Mouse (Mus musculus) activated CD4-positive, CD25-positive, alpha-beta regulatory T cell, adult 4 months (primary cell): ENCODE data around the gene Snrpc. TPM values are rescaled to one million over a fixed set of nuclear protein-coding genes. Genes with fewer than 3 reads are reported as not detected.

ENCODE experiments used
- ATAC-seq: one replicate; pipeline ENCODE4 v1.8.0; 2017
- polyA plus RNA-seq, 2 experiments: library from polyadenylated mRNA; unstranded; fragments of 100-300 nt; shearing (Covaris generic); gene quantifications; one replicate each; pipeline ENCODE4 v1.2.1; 2017

The Snrpc gene
- polyA plus RNA-seq, 2 experiments from 2014 or later: 108 to 126 TPM

DNA sequence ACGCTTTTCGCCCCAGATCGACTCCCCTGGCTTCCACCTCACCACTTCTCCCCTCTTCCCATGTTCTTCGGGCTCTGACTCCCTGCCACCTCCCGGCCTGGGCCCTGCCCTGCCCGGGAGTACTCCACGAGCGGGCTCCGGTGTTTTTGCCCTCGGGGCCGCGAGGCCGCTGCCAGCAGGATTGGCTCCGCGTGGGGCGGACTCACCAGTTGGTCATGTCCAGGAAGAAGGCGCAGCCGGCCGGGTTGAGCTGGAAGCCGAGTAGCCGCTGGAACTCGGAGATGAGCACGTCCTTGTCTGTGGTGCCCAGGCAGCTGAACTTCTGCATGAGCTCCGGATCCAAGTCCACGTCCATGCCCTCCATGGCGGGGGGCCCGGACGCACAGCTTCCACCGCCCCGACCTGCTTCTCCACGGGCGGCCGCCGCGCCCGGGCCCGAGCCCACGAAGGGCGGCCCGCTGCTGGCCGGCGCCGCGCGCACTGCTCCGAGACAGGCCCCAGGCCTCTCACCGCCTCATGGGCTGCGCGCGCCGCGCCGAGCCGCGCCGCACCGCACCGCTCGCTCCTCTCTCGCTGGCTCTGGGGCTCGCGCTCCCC lies 17.9 kb upstream of the Snrpc start:
- no peak for ATAC-seq

DNA sequence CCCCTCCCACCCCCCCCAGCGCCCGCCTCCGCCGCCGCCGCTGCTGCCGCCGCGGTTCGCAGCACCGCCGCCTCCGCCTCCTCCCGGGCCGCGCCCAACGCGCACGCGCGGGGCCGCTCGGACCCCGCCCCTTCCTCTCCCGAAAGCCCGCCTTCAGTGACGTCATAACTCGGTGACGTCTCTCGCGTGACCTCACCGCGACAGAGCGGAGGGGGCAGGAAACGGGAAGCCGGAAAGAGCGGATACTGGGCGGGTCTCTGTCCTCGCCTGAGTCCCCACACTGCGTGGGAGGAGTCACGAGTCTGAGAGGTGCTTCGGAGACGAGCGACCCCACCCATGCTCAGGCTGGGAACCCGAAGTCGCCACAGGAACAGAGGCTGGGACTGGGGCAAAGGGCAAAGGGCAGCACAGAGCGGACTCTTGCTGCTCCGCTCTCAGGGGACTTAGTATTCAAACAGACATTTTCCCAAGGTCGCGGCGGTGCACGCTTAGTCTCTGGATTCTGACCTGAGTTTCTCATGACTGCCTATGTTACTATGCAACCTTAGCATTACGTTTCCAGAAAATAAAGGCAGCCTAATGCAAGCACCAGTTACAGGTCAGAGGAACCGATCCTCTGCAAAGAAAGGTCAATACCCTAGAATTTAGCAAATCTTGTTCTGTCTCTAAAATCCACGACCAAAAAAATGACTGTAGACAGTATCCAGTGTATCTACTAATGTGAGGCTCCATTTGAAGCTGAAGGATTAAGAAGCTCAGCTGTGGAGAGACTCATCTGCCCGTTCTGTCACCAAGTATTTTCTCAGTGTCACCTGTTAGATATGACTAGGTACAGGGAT lies 17.2 kb upstream of the Snrpc start, which contains the start of gene D17Wsu92e:
TSS of gene D17Wsu92e (minus strand) at position 81 of the 839 bp plus-strand sequence.
- peak; percentile 89 for ATAC-seq

DNA sequence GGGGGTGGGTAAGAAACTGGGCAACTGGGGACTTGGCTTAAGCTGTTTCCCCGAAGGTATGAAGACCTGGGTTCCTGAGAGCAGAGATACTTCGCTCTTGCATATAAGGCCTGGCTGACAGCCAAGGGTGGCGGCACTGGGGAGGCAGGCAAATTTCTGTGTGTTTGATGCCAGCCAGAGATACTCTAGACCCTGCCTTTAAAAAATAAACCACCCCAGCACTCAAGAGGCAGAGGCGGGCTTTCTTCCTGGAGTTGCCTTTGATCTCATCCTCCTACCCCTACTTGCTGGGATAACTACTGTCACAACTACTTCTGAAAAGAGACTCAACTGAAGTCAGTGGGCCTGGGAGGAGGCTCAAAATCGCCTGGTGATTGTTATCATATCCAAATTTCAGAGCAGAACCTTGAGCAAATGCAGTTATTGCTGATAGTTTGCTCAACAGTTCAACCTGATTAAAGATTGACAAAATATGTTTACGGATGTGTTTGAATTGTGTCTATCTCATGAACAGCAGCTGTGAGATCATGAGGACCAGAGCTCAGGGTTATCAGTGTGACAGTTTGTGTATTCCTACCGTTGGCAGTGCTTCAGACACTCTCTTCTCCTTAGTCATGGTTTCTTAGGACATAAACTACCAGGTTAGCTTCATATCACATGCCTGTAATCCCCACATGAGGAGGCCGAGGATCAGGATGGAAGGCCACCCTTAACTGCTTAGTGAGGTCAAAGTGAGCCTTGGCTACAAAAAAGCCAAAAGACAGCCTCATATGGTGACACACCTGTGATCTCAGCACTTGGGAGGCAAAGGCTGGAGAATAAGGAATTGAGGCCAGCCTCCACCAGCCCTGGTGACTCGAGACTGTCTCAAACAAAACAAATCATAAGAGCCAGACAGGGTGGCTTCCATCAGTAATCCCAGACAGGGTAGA lies 16.3 kb upstream of the Snrpc start:
- no peak for ATAC-seq

DNA sequence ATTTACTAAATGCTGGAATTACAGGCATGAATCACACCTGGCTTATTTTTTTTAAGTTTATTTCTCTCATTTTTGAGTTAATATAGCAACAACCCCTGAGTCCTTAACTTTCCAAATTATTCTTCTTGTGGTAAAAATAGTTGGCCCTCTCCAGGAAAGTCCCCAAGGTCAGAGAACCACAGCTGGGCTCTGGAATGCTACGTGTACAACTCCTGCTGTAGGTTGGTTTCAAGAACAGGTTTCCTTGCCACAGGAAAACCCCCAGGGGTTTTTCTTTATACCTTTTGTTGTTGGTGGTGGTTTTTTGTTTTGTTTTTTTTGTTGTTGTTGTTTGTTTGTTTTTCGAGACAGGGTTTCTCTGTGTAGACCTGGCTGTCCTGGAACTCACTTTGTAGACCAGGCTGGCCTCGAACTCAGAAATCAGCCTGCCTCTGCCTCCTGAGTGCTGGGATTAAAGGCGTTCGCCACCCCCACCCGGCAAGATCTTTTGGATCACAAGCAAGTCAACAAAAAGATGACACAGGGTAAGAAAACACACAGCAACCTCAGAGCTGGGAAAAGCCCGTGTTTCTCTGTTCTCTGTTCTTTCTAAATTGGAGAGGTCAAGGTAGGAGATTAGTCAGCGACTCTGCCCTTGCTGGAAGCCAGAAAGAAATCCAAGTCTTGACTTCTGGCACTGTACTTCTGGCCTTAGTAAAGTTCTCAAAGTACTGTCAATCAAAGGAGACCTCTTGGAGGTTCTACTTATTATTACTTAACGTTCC lies 14.6 kb upstream of the Snrpc start:
- no peak for ATAC-seq

DNA sequence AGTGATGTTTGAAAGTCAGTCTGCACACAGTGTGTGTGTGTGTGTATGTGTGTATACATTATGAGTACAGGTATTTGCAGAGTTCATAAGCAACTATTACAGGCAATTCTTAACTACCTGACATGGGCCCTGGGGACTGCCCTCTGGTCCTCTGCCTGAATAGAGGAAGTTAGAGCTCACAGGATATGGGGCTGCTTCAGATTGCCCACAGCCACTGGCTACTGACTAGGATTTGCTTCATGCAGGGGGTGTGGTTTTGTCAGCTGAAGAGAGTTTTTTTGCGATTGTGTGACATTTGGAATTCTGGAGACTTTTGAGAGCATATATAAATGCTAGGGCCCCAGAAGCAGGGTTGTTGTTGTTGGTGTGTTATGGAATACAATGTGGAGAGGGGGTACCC lies 13.0 kb upstream of the Snrpc start:
- ATAC-seq: no peak

DNA sequence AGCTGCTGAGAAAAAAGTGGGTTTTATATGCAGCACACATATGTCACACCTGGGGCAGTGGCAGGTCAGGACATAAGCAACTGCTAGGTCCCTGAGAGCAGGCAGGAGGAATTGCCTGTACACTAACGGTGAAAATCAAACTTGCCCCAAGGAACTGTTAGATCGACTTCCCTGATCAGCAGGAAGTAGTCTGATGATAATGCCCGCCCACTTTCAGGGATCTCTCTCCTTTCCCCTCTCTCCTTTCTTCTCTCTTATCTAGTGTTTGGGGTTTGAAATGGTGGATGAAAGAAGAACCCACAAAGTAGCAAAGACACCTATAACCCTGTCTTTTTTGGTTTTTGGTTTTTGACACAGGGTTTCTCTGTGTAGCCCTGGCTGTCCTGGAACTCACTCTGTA lies 12.4 kb upstream of the Snrpc start:
- no peak for ATAC-seq

DNA sequence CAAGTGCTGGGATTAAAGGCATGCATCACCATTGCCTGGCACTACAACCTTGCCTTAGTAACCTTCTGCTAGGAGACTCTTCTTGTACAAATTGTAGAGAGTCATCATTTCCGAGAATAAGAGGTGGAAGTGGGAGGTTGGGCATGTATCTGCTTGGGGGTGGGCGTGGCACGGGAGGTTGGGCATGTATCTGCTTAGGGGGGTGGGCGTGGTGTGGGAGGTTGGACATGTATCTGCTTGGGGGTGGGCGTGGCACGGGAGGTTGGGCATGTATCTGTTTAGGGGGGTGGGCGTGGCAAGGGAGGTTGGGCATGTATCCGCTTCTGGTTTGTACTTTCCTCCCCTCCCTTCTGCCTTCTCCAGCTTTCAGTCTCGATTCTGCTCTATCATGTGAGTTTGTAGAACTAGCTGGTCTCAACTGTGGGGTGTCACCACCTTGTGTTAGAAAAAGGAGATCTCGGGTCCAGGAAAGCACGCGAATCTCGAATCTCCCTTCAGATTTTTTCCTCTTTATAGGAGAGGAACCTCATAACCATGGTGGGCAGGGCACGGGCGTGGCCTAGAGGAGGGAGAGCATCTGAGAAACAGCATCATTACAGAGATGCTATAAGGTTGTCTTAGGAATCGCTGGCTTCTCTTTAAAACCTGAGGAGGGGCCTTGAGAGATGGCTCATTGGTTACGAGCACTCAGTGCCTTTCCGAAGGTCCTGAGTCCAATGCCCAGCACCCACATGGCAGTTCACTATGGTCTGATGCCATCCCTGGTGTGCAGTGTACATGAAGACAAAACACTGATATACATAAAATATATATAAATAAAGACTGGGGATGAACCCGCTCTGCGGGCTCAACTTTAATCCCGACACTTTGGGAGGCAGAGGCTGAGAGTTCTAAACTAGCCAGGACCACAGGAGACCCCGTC lies 11.7 kb upstream of the Snrpc start:
- ATAC-seq: peak; percentile 75

DNA sequence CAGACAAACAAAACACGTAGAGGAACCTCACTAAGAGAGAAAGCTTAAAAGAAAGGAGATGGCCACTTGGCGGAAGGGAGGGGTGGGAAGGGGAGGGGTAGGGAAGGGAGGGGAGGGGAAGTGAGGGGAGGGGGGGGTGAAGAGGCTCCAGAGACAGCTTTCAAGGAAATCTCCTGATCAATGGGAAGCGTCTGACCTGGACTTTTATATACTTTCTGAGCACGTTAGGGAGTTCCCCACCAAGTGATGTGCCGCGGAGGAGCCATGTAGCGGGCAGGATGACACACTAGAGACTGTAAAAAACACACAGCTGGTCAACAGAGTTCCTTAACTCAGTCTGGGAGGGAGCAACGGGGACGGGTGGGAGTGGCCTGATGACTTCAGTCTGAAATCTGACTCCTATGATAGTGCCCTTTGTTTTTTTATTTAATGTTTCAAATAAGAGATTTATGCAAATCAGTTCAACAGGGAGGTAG lies 11.0 kb upstream of the Snrpc start:
- ATAC-seq: no peak

DNA sequence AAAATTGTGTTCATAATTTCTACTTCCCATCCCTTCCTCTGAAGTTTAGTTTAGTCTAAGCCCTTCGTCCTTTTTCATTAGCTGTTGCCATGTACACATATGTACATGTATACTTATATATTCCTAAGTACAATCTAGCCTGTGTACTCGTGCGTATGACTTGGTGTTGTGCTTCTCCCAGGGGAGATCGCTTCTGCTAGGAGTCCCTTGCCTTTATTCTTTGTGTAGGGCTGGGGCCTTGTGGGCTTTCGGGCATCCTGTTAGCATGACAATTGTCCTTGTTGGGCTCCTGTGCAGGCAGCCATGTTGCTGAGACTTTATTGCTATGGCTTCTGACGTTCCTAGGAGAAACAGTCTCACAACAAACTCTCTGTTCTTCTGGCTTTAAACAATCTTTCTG lies 10.4 kb upstream of the Snrpc start:
- no peak for ATAC-seq

DNA sequence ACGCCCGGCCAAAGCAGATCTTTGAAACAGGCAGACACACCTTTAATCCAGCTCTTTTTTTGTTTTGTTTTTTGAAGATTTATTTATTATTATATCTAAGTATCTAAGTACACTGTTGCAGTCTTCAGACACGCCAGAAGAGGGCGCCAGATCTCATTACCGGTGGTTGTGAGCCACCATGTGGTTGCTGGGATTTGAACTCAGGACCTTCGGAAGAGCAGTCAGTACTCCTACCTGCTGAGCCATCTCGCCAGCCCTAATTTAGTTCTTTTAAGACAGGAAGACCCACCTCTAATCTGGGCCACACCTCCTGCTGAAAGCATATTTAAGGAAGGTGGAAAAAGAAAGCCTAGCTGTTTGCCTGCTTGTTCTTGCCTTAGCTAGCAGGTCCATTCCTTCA lies 7.5 kb upstream of the Snrpc start:
- no peak for ATAC-seq

DNA sequence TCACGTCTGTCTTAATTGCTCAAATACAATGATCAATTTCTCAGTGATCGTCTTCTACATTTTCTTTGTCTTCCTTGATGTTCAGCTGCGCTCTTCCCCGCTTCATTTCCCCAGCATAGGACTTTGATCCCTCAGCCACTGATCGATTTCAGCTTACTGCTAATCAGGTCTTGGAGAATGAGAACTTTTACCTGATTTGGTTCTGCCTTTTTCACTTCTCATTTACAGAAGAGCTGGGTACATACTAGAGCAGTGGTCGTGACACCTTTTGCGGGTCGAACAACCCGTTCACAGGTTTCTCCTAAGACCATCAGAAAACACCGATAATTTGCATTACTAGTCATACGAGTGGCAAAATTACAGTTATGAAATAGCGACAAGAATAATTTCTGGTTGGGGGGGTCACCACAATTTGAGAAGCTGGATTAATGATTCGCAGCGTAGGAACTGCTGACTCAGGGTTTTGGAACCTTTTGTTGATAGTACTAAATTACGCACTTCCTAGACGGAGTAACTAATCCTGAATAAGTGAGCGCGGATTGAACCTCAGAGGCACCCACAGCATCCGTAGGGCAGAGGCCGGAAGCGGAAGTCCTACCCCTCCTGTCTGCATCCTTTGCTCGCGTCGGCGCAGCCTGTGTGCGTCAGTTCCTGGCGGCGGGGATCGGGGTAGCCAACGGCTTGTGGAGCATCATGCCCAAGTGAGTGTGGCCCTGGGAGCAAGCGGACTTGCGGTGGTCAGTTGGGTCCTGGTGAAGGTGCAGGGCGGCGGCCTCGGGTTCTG lies 1.7 kb downstream of the Snrpc start:
- ATAC-seq: peak; percentile 97

DNA sequence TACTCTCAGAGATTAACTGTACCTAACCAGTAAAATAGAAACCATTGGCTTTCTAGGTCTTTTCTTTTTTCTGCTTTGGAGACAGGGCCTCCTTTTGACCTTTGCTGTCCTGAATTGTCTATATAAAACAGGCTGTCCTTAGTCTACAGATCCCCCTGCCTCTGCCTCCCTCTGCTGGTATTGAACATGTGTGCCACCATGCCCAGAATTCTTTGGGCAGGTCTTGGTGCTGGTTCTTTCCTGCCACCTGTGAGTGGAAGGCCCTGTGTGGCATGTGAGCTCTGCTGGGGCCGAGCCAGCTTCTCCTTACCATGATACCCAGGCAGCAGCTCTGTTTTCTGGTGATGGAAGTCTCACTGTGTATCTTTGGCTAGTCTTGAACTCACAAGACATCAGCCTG lies 10.4 kb downstream of the Snrpc start:
- no peak for ATAC-seq

DNA sequence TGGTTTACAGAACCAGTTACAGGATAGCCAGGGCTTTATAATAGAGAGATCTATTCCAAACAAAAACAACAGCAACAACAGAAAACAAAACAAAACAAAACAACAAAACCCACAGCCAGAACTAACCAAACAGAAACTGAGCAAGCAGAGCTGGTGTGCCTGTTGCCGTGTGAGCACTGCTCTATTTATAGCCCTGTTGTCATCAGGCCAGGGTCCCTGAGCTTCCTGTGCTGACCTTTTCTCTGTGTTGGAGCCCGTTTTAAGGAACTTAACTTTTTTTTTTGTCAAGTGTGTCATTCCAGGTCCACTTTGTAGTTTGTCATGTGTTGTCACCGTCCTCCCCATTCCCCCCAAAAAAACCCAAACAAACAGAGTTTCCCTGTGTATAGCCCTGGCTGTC lies 13.1 kb downstream of the Snrpc start:
- no peak for ATAC-seq

DNA sequence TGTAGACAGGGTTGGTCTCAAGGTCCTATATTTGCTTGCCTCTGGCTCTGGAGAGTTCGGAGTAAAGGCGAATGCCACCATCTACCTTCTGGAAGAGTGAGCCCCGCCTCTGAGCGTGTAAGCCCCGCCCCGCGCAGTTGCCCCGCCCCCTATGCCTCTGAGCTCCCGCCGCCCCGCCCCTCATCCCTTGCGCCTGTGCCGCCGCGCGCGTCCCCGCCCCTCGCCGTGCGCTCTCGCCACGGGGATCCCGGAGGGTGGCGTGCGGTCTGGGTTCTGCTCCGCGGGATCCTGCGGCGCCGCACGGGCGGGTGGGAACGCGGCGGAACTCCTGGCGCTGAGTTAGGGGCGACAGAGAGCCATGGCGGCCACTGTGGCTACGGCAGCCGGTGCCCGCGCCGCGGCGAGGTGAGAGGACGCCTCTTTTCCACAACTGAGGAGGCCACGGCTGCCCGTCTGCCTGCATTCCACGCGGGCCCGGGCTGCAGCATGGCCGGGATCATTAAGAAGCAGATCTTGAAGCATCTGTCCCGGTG lies 18.4 kb downstream of the Snrpc start, which contains the start of gene Uhrf1bp1:
TSS of gene Uhrf1bp1 (plus strand) at position 177 of the 533 bp plus-strand sequence.
- ATAC-seq: peak; percentile 71

DNA sequence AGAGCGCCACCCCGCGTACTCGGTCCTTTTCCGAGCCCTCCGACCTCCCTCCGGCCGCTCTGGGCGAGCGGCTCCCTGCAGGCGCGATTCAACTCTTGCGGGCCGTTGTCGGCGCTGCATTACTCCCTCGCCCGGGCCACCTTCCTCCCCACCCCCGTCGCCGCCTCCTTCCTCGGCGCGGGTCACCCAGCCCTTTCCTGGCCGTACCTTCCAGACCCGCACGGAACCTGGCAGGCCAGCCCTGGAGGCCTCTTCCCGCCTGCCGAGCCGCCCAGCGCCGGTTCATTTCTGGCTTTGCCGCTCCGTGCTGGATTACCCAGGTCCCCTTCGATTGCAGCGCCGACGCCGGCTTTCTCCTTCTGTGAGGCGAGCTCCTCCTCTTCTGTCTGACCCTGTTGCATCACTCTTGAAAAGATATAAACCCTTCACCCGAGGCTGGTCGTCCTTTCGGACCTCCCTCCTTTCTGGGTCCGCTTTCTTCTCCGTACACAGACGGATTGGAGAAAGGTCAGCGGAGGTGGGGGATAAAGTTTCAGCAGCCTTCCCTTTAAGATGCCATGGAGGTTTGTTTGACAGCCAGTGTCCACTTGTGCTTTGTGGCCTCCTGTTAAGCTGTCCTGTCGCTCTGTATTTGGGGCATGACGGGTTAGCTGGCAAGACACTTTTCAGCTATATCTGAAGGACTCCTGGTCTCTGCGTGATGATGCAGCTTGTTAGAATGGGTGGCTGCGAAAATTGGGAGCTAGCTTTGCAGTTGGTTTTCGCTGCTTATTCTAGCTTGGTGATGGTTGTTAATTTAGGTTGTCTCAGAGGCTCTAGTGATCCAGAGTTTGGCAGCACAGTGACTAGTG lies 19.1 kb downstream of the Snrpc start:
- peak; percentile 21 for ATAC-seq

DNA sequence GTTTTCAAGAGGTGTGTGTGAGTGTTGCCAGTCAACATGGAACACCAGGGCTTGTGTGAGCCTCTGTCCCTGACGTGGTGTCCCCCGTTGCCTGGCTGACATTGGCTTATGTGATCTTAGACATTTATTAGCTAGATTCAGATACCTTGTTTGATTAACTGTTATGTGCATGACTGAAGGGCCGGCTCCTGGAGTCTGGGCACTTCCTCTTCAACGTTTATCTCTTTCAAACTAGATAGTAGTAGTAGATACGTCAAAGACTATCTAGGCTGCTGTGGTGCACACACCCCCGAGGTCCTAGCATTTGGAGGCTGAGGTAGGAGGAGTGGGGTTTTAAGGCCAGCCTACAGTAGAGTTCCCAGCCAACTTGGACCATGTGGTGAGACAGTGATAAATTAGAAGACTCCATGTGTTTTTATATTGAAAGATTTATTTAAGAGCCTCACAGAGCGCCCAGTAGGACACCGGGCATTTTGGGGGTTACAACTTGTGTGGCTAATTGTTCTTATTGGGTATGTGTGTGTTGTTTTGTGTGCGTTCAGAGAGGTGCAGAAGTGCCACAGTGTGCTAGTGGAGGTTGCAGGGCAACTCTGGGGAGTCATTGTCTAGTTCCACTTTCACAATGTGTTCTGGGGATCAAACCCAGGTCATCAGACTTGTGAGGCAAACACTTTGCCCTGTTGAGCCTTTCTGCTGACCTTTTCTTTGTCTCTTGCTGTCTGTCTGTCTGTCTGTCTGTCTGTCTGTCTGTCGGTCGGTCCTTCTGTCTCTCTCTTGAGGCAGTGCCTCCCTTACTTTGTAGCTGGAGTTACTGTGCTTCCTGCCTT lies 19.9 kb downstream of the Snrpc start:
- no peak for ATAC-seq

DNA sequence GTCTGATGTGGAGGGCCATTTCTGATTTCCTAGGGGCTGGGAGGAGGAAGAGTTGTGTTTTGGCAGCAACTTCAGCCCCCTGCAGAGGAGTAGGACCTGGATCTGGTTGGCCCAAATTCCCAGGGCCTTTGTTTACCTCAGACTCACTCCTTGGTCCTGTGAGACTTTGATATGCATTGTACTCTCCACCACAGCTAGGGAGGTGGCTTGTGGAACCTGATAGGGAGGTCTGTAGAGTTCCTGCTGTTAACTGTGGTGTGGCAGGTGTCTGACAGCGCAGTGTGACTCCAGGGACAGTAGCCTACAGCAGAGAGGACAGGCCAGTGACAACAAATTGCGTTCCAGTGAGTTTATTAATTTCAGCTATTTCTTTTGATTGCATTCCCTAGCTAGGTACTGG lies 21.2 kb downstream of the Snrpc start:
- ATAC-seq: no peak

DNA sequence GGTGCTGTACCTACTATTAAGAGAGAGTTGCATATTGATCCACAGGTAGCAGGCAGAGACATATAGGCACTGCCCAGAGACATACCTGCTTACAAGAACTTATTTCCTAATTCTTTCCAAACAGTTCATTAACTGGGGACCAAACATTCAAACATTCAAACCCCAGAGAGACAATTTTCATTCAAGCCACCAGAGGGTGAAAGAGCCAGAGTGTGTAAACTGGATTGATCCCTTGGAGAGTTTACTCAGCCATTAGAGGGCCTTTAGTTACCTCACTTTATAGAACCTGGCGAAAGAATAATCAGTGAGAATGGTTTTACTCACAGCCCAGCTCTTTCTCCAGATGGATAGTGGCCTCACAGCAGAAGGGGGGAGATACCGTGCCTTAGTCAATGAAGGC lies 27.5 kb downstream of the Snrpc start:
- no peak for ATAC-seq
